Mouse (Mus musculus): ENCODE measurements at regions not wholly inside any gene's neighbourhood (a gene's known extent, or its start where the extent isn't known, plus 50 kb on each side); places are given as distances from the start of the nearest gene placed in this dataset.
A peak's percentile ranks its signal among the peaks of the same experiment; 100 is the strongest.

DNA sequence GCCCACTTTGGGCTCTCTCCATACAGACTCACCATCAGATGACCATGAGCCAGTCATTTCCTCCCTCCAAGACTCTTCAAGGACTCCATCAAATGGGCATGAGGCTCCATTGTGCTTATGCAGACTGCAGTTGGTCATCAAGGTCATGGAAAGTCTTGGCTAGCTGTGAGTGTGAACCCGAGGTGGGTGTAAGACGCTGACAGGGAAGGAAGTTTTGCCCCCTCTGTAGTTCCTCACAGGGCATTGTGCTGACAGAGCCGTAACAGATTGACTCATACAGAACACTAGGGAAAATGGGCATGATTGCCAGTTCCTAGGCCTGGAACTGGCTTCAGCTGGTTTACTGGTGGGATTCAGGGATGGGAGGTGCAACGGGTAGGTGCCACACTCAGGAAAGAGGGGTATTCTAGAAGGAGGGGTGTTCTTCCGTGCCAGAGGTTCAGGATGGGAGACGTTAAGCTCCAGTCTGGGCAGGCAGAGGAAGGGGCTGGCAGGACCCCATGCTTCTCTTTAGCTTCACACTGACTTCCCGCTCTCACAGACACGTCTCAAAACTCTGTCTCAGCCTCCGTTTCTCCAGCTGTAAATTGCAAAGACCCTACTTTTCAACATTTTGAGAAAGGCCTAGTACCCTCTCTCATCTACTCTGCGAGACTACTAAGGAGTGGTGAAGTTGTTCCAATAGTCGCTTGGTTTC lies 228.4 kb upstream of the Tprg start:
- Histone ChIP-seq H3K9ac (ENCODE audit: low read depth, low read length) (no peak overlapping the region), H3K4me2 (ENCODE audit: low read depth, low read length) (peak overlapping the region; percentile 74), H3K27ac (replicated peaks; ENCODE audit: low read depth, low read length) (peak overlapping the region; percentile 97), H3K4me3 (ENCODE audit: low read depth, low read length) (peak overlapping the region; percentile 55), H3K36me3 (ENCODE audit: control insufficient read depth, insufficient read depth, low read length) (no peaks in the 10 kb centered on the region), H3K27me3 (replicated peaks; ENCODE audit: control insufficient read depth, insufficient read depth, low read length) (no peaks in the 10 kb centered on the region), H3K9me3 (ENCODE audit: control insufficient read depth, low read length) (no peaks in the 10 kb centered on the region), H3K4me1 (ENCODE audit: control insufficient read depth, insufficient read depth, low read length) (peaks cover 14% of the 10 kb centered on the region)
- ATAC-seq (ENCODE audit: low read depth) (no peak), DNase-seq (ENCODE audit: low spot score) (no peak)
- 31% methylated on average over 11 of the region's 11 CpGs for WGBS

DNA sequence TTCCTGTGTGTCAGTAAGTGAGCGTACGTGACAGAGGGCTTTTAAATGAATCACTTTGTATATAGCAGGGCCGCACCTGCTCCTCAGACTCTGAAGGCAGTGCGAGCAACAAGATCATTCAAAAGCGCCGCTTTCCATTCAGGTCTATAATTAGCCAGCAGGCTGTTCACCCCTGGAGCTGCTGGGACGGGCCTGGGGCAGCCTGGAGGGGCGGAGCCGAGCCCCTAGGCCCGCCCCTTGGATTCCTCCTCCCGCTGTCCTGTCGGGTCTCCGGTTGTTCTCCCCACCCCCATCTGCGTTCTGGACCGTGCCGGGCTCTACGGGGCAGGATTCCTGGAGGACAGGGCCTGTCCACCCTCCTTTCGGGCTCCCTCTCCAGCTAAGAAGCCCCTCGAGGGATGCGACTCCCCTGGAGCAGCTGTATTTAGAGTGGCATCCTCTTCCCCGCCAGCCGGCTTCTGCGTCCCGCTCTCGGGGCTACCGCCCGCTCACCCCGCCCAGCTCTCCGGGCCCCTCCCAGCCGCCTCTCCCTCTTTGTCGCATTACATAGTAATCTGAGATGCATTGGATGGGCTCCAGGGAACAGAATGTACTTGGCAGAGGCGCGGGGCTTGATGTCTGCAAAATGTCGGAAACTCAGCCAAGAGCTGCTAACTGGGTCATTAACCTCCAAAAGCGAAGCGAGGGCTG lies 227.7 kb upstream of the Tprg start:
- ATAC-seq (ENCODE audit: low read depth) (peak; percentile 96), DNase-seq (ENCODE audit: low spot score) (peak; percentile 99)
- Histone ChIP-seq H3K27me3 (replicated peaks; ENCODE audit: control insufficient read depth, insufficient read depth, low read length) (no peaks in the 10 kb centered on the region), H3K36me3 (ENCODE audit: control insufficient read depth, insufficient read depth, low read length) (no peaks in the 10 kb centered on the region), H3K9me3 (ENCODE audit: control insufficient read depth, low read length) (no peaks in the 10 kb centered on the region), H3K4me1 (ENCODE audit: control insufficient read depth, insufficient read depth, low read length) (peaks cover 14% of the 10 kb centered on the region), H3K9ac (ENCODE audit: low read depth, low read length) (peak overlapping the region; percentile 65), H3K4me2 (ENCODE audit: low read depth, low read length) (peak overlapping the region; percentile 74), H3K27ac (replicated peaks; ENCODE audit: low read depth, low read length) (peak overlapping the region; percentile 97), H3K4me3 (ENCODE audit: low read depth, low read length) (peak overlapping the region; percentile 55)
- under 1% methylated on average over 35 of the region's 36 CpGs for WGBS

DNA sequence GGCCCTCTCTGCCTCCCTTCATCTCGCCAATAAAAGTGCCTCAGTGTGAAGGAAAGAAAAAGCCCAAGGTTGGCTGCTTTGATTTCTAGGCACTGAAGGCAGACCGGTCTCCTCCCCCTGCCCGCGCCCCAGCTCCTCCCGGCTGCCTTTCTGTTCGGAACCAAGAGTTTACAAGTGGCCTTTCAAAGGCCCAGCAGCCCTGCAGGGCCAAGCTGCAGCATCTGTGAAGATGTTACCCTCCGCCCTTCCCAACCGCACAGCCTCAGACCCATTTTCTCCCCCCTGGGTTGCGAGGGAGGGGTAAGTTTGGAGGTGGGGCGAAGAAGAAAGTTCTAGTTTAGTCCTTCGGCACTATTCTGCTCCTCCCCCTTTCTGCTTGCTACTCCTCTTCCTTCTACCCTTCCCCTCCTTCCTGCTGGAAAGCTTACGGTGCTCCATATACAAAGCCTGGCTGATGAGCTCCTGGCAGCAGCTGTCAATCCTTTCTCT lies 227.1 kb upstream of the Tprg start:
- no peaks in the 10 kb centered on the region for H3K9me3 ChIP-seq (ENCODE audit: control insufficient read depth, low read length)
- peak overlapping the region; percentile 74 for H3K4me2 ChIP-seq (ENCODE audit: low read depth, low read length)
- H3K27ac ChIP-seq (replicated peaks; ENCODE audit: low read depth, low read length), result peak overlapping the region; percentile 97
- H3K4me1 ChIP-seq (ENCODE audit: control insufficient read depth, insufficient read depth, low read length), result peaks cover 14% of the 10 kb centered on the region
- peak overlapping the region; percentile 55 for H3K4me3 ChIP-seq (ENCODE audit: low read depth, low read length)
- DNase-seq (ENCODE audit: low spot score) (peak; percentile 90), ATAC-seq (ENCODE audit: low read depth) (peak; percentile 27)
- H3K9ac ChIP-seq (ENCODE audit: low read depth, low read length), result peak overlapping the region; percentile 65
- no peaks in the 10 kb centered on the region for H3K27me3 ChIP-seq (replicated peaks; ENCODE audit: control insufficient read depth, insufficient read depth, low read length)
- no peaks in the 10 kb centered on the region for H3K36me3 ChIP-seq (ENCODE audit: control insufficient read depth, insufficient read depth, low read length)
- 2% methylated on average over 12 of the region's 12 CpGs for WGBS

GRCm38 (mm10) chr16:25060266-25060665 lies 226.4 kb upstream of the Tprg start:
- H3K9ac ChIP-seq (ENCODE audit: low read depth, low read length), result no peak overlapping the region
- ATAC-seq (ENCODE audit: low read depth), result no peak
- no peak overlapping the region for H3K4me3 ChIP-seq (ENCODE audit: low read depth, low read length)
- peak overlapping the region; percentile 97 for H3K27ac ChIP-seq (replicated peaks; ENCODE audit: low read depth, low read length)
- no peaks in the 10 kb centered on the region for H3K27me3 ChIP-seq (replicated peaks; ENCODE audit: control insufficient read depth, insufficient read depth, low read length)
- H3K4me1 ChIP-seq (ENCODE audit: control insufficient read depth, insufficient read depth, low read length), result peaks cover 14% of the 10 kb centered on the region
- 67% methylated on average over 7 of the region's 8 CpGs for WGBS
- no peaks in the 10 kb centered on the region for H3K36me3 ChIP-seq (ENCODE audit: control insufficient read depth, insufficient read depth, low read length)
- DNase-seq (ENCODE audit: low spot score), result no peak
- H3K9me3 ChIP-seq (ENCODE audit: control insufficient read depth, low read length), result no peaks in the 10 kb centered on the region
- peak overlapping the region; percentile 74 for H3K4me2 ChIP-seq (ENCODE audit: low read depth, low read length)

- WGBS, result 69% methylated on average over 4 of the region's 4 CpGs
- ATAC-seq (ENCODE audit: low read depth) (no peak), DNase-seq (ENCODE audit: low spot score) (no peak)
These were observed 225.0 kb upstream of the Tprg start for GRCm38 (mm10) chr16:25061631-25062030.

DNA sequence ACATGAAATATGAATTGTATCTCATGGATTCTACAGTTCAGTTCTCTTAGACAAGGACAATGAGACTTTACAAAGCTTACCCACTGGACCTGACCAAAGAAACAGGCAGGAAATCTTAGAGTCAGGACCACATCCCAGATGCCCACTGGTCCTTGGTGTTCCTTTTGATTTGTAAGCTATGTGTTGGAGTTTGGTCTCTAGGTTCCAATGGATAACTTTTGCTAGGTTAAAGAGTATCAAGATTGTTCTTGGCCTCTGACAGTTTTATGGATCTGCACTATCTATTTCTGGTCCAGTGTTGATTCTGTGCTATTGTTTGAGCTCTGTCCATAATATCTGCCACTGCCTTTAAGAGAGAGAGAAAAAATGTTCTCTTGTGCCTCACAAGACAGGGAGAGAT lies 222.6 kb upstream of the Tprg start:
- Histone ChIP-seq H3K9me3 (ENCODE audit: control insufficient read depth, low read length) (no peaks in the 10 kb centered on the region), H3K4me3 (ENCODE audit: low read depth, low read length) (no peak overlapping the region), H3K4me2 (ENCODE audit: low read depth, low read length) (no peak overlapping the region), H3K9ac (ENCODE audit: low read depth, low read length) (no peak overlapping the region), H3K27ac (replicated peaks; ENCODE audit: low read depth, low read length) (no peak overlapping the region), H3K36me3 (ENCODE audit: control insufficient read depth, insufficient read depth, low read length) (no peaks in the 10 kb centered on the region), H3K27me3 (replicated peaks; ENCODE audit: control insufficient read depth, insufficient read depth, low read length) (no peaks in the 10 kb centered on the region), H3K4me1 (ENCODE audit: control insufficient read depth, insufficient read depth, low read length) (peaks cover 9% of the 10 kb centered on the region; the same call in 1 of the 2 replicates)
- ATAC-seq (ENCODE audit: low read depth) (no peak), DNase-seq (ENCODE audit: low spot score) (no peak)

More at GRCm38 (mm10) chr16:25061631-25062030, 225.0 kb upstream of the Tprg start:
- H3K36me3 ChIP-seq (ENCODE audit: control insufficient read depth, insufficient read depth, low read length), result no peaks in the 10 kb centered on the region
- H3K4me2 ChIP-seq (ENCODE audit: low read depth, low read length), result no peak overlapping the region
- no peak overlapping the region for H3K4me3 ChIP-seq (ENCODE audit: low read depth, low read length)
- no peak overlapping the region for H3K27ac ChIP-seq (replicated peaks; ENCODE audit: low read depth, low read length)
- no peak overlapping the region for H3K9ac ChIP-seq (ENCODE audit: low read depth, low read length)
- H3K9me3 ChIP-seq (ENCODE audit: control insufficient read depth, low read length), result no peaks in the 10 kb centered on the region
- H3K27me3 ChIP-seq (replicated peaks; ENCODE audit: control insufficient read depth, insufficient read depth, low read length), result no peaks in the 10 kb centered on the region
- H3K4me1 ChIP-seq (ENCODE audit: control insufficient read depth, insufficient read depth, low read length), result peaks cover 14% of the 10 kb centered on the region

DNA sequence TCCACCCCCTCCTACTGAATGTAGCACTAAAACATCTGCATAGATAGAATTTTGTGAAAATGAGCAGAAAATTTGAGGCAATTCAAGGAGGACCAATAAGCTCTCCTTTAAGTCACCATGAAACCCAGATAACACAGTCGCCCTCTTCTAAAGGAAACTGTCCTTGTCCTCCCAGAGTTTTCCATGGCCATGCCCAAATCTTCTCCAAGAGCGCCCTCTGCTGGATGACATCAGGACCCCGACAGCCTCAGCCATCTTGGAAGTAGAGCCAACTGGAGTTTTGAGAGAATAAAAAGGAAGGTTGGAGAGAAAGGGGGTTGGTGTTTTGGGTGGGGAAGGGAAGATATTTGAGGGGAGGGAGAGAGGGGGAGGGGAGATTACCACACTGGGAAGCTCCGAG lies 222.1 kb upstream of the Tprg start:
- DNase-seq (ENCODE audit: low spot score) (peak; percentile 83), ATAC-seq (ENCODE audit: low read depth) (0 out of 2 replicates have a peak, but pooled peaks have one; percentile 54)
- Histone ChIP-seq H3K27me3 (replicated peaks; ENCODE audit: control insufficient read depth, insufficient read depth, low read length) (no peaks in the 10 kb centered on the region), H3K4me2 (ENCODE audit: low read depth, low read length) (no peak overlapping the region), H3K27ac (replicated peaks; ENCODE audit: low read depth, low read length) (no peak overlapping the region), H3K36me3 (ENCODE audit: control insufficient read depth, insufficient read depth, low read length) (no peaks in the 10 kb centered on the region), H3K9me3 (ENCODE audit: control insufficient read depth, low read length) (no peaks in the 10 kb centered on the region), H3K4me1 (ENCODE audit: control insufficient read depth, insufficient read depth, low read length) (peaks cover 8% of the 10 kb centered on the region; the same call in 1 of the 2 replicates), H3K9ac (ENCODE audit: low read depth, low read length) (no peak overlapping the region), H3K4me3 (ENCODE audit: low read depth, low read length) (no peak overlapping the region)
- 14% methylated on average over 4 of the region's 4 CpGs for WGBS

- Histone ChIP-seq H3K36me3 (ENCODE audit: control insufficient read depth, insufficient read depth, low read length) (no peaks in the 10 kb centered on the region), H3K4me1 (ENCODE audit: control insufficient read depth, insufficient read depth, low read length) (no peaks in the 10 kb centered on the region), H3K27ac (replicated peaks; ENCODE audit: low read depth, low read length) (no peak overlapping the region), H3K27me3 (replicated peaks; ENCODE audit: control insufficient read depth, insufficient read depth, low read length) (no peaks in the 10 kb centered on the region), H3K4me3 (ENCODE audit: low read depth, low read length) (no peak overlapping the region), H3K9ac (ENCODE audit: low read depth, low read length) (no peak overlapping the region), H3K4me2 (ENCODE audit: low read depth, low read length) (no peak overlapping the region), H3K9me3 (ENCODE audit: control insufficient read depth, low read length) (no peaks in the 10 kb centered on the region)
- ATAC-seq (ENCODE audit: low read depth) (no peak), DNase-seq (ENCODE audit: low spot score) (no peak)
- 52% methylated on average over 7 of the region's 7 CpGs for WGBS
These were observed 219.8 kb upstream of the Tprg start for GRCm38 (mm10) chr16:25066822-25067221.
